Mouse (Mus musculus) cerebellum, adult 2 months (tissue): ENCODE measurements around the gene Ntrk2.

Source experiments
- CTCF ChIP-seq: fragments of 200-500 bp; IDR thresholded peaks from 2 replicates; pipeline ENCODE4 v1.5.1; 2011; ENCODE audit warnings: low read depth, mild to moderate bottlenecking, control low read depth, low read length, moderate library complexity, borderline replicate concordance; ENCODE audit not compliant: insufficient read depth
- POLR2A ChIP-seq: fragments of 200-500 bp; IDR thresholded peaks from 2 replicates; pipeline ENCODE4 v1.6.1; 2011; ENCODE audit warnings: low read length, control low read depth, borderline replicate concordance; ENCODE audit not compliant: insufficient read depth

DNA sequence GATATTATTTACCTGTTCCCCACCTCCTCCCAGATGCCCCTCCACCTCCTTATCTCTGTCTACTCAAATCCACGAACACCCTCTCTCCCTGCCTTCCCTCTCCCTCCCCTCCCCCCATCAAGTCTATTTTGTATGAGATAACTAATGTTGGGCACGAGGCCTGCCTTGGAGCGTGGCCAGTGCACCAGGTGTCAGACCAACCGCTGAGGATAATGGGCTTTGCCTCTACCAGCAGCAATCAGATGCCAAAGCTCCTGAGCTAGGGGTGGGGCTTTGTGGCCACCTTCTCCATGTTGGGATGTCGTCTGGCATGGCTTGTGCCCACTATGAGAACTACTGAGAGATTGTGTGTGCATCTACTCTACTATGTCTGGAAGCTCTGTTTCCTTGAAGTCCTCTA, 161.8 kb downstream of the Ntrk2 start:
- TF ChIP-seq CTCF (no peak), POLR2A (no peak)
